Mouse (Mus musculus) ES-Bruce4 (cell line): ENCODE results near the gene Adgb.

Experiments
- CTCF ChIP-seq: IDR thresholded peaks from one replicate; pipeline ENCODE4 v1.8.1; 2011; ENCODE audit warnings: low read depth, low read length
- EP300 ChIP-seq: IDR thresholded peaks from 2 replicates; pipeline ENCODE4 v1.6.1; 2011; ENCODE audit warnings: low read depth, low read length; ENCODE audit not compliant: insufficient read depth

DNA sequence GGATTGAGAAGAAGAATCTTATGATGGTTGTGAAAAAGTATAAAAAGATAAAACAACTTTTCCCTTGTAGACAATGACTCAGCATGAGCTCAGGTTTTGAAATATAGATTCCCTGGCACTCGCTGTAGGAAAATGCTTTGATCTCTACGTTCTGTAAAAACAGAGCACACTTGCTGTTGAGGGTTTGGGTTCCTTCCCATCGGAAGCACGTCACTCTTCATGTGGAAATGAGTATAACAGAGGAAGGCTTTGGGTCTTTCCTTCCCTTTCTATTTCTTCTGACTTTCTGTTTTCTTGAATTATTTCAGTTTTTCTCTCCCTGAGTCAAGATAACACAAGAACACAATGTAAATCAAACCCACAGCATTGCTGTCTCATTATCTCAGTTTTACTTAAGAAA is 170.4 kb downstream of the Adgb start:
- TF ChIP-seq EP300 = no peak
- no peak for TF ChIP-seq CTCF
